In genomic region chr17:74294426-74295025, GRCm38 (mm10) we compare ENCODE assay signal across 8 mouse cellular contexts. TPM values are rescaled to one million over a fixed set of nuclear protein-coding genes. Genes with fewer than 3 reads are reported as not detected.
DNase-seq lines count a peak whose midpoint lies in the region; ATAC-seq and TF ChIP-seq lines count a peak whose summit lies in the region.

No protein-coding gene starts in this region.

- H3K9me3 ChIP-seq in heart, embryonic 12.5 days (replicated peaks), result no peaks in the 10 kb centered on the region
- no peaks in the 10 kb centered on the region for H3K9me3 ChIP-seq in kidney, postnatal 0 days (replicated peaks; ENCODE audit: low read length)
- no peaks in the 10 kb centered on the region for H3K9me3 ChIP-seq in liver, embryonic 12.5 days (replicated peaks)

- peak overlapping the region; percentile 96 for H3K9ac ChIP-seq in heart, embryonic 12.5 days
- peak overlapping the region; percentile 95 for H3K9ac ChIP-seq in kidney, postnatal 0 days (ENCODE audit: low read depth, low read length)
- H3K9ac ChIP-seq in liver, embryonic 12.5 days, result peak overlapping the region; percentile 97

- H3K27ac ChIP-seq in bone marrow macrophage, adult 2 months (ENCODE audit: insufficient read depth, low read depth, low read length), result peak overlapping the region; percentile 79
- H3K27ac ChIP-seq in heart, embryonic 12.5 days (ENCODE audit: poor library complexity, severe bottlenecking), result peak overlapping the region; percentile 98
- peak overlapping the region; percentile 98 for H3K27ac ChIP-seq in kidney, postnatal 0 days
- H3K27ac ChIP-seq in liver, embryonic 12.5 days, result peak overlapping the region; percentile 95

- H3K4me3 ChIP-seq in bone marrow macrophage, adult 2 months (ENCODE audit: insufficient read depth, low read length), result peak overlapping the region; percentile 97
- H3K4me3 ChIP-seq in heart, embryonic 12.5 days, result peak overlapping the region; percentile 69
- H3K4me3 ChIP-seq in kidney, postnatal 0 days (replicated peaks; ENCODE audit: low read depth, low read length), result peak overlapping the region; percentile 92
- peak overlapping the region; percentile 96 for H3K4me3 ChIP-seq in liver, embryonic 12.5 days

- WGBS in heart, embryonic 12.5 days, result 2% methylated on average over 75 of the region's 80 CpGs
- WGBS in kidney, postnatal 0 days, result under 1% methylated on average over 74 of the region's 80 CpGs
- 2% methylated on average over 79 of the region's 80 CpGs for WGBS in liver, embryonic 12.5 days (ENCODE audit: insufficient replicate concordance)

- peaks cover 11% of the 10 kb centered on the region for H3K36me3 ChIP-seq in heart, embryonic 12.5 days
- H3K36me3 ChIP-seq in kidney, postnatal 0 days (ENCODE audit: insufficient read depth, low read length), result no peaks in the 10 kb centered on the region; the same call in 1 of the 2 replicates
- peaks cover 19% of the 10 kb centered on the region for H3K36me3 ChIP-seq in liver, embryonic 12.5 days
- no peaks in the 10 kb centered on the region; the same call in 1 of the 2 replicates for H3K36me3 ChIP-seq in splenic B cell, adult 2 months (ENCODE audit: control insufficient read depth, insufficient read depth, low read length, poor library complexity, severe bottlenecking)

- peak overlapping the region; percentile 85 for H3K4me2 ChIP-seq in heart, embryonic 12.5 days
- H3K4me2 ChIP-seq in kidney, postnatal 0 days (ENCODE audit: low read length), result peak overlapping the region; percentile 66
- peak overlapping the region; percentile 81 for H3K4me2 ChIP-seq in liver, embryonic 12.5 days

- peaks cover 18% of the 10 kb centered on the region for H3K4me1 ChIP-seq in bone marrow macrophage, adult 2 months (ENCODE audit: control insufficient read depth, insufficient read depth, low read length)
- peaks cover 26% of the 10 kb centered on the region for H3K4me1 ChIP-seq in heart, embryonic 12.5 days (replicated peaks)
- 0 out of 2 replicates have a peak, but pooled peaks cover 8% of the 10 kb centered on the region for H3K4me1 ChIP-seq in kidney, postnatal 0 days (replicated peaks; ENCODE audit: insufficient read depth, low read length)
- H3K4me1 ChIP-seq in liver, embryonic 12.5 days, result peaks cover 48% of the 10 kb centered on the region

- no peaks in the 10 kb centered on the region for H3K27me3 ChIP-seq in heart, embryonic 12.5 days (replicated peaks)
- no peaks in the 10 kb centered on the region for H3K27me3 ChIP-seq in kidney, postnatal 0 days (ENCODE audit: insufficient read depth, low read length)
- H3K27me3 ChIP-seq in liver, embryonic 12.5 days (replicated peaks), result no peaks in the 10 kb centered on the region
- H3K27me3 ChIP-seq in splenic B cell, adult 2 months (ENCODE audit: control insufficient read depth, insufficient read depth, low read length, poor library complexity, severe bottlenecking), result no peaks in the 10 kb centered on the region

- peak; percentile 66 to 67 for DNase-seq in B cell, adult 2 months
- DNase-seq in kidney, postnatal 0 days (ENCODE audit: low spot score), result peak; percentile 88
- DNase-seq in naive thymus-derived CD4-positive, alpha-beta T cell, adult 2 months (ENCODE audit: low read depth), result peak; percentile 83
- DNase-seq in splenic B cell, adult 2 months (ENCODE audit: low read depth, low spot score), result peak; percentile 79

- TF ChIP-seq POLR2A in bone marrow macrophage, adult 2 months (IDR thresholded peaks at IDR 0.05; ENCODE audit: borderline replicate concordance, low read depth, low read length), result no peak

- no peak for TF ChIP-seq CTCF in bone marrow macrophage, adult 2 months (IDR thresholded peaks at IDR 0.05; ENCODE audit: low read depth, low read length)
- no peak for TF ChIP-seq CTCF in kidney, postnatal 0 days (IDR thresholded peaks at IDR 0.05; ENCODE audit: low read depth)

- peak; percentile 83 for ATAC-seq in erythroblast, adult 5-6 weeks (replicated peaks; ENCODE audit: low FRiP score, poor library complexity, severe bottlenecking)
- peak; percentile 91 for ATAC-seq in heart, embryonic 12.5 days (ENCODE audit: insufficient number of reproducible peaks, low FRiP score)
- ATAC-seq in kidney, postnatal 0 days (replicated peaks; ENCODE audit: low FRiP score, low read depth), result peak; percentile 86
- peak; percentile 89 for ATAC-seq in liver, embryonic 12.5 days

RNA-seq across cellular contexts. Expression of gene Memo1, which starts 0.8 kb away (rescaled TPM):
- 36.6 and 38.4 TPM in 2 replicates for polyA plus RNA-seq in bone marrow macrophage, adult 2 months (2012; ENCODE audit: insufficient read depth, insufficient read length, missing spikeins)
- total RNA-seq in erythroblast, adult 5-6 weeks (2015; ENCODE audit: low replicate concordance), result 287 and 347 TPM in 2 replicates
- total RNA-seq in erythroblast, adult 5-6 weeks (2017; ENCODE audit: low replicate concordance), result 544 and 662 TPM in 2 replicates
- 66.1 and 66.9 TPM in 2 replicates for polyA plus RNA-seq in heart, embryonic 12.5 days (2016; fragmentation: Nextera tagmentation; extraction: Ambion mirVana)
- 69.3 and 71.4 TPM in 2 replicates for polyA plus RNA-seq in kidney, postnatal 0 days (2015; fragmentation: Nextera tagmentation; extraction: Ambion mirVana)
- polyA plus RNA-seq in liver, embryonic 12.5 days (2016; fragmentation: Nextera tagmentation; extraction: Ambion mirVana), result 97.7 and 98.5 TPM in 2 replicates

RNA-seq across cellular contexts. Expression of gene Dpy30, which starts 29.2 kb away (rescaled TPM):
- 60.1 and 60.9 TPM in 2 replicates for polyA plus RNA-seq in bone marrow macrophage, adult 2 months (2012; ENCODE audit: insufficient read depth, insufficient read length, missing spikeins)
- total RNA-seq in erythroblast, adult 5-6 weeks (2015; ENCODE audit: low replicate concordance), result 50.2 and 65.9 TPM in 2 replicates
- total RNA-seq in erythroblast, adult 5-6 weeks (2017; ENCODE audit: low replicate concordance), result 34.2 and 52.1 TPM in 2 replicates
- 202 and 205 TPM in 2 replicates for polyA plus RNA-seq in heart, embryonic 12.5 days (2016; fragmentation: Nextera tagmentation; extraction: Ambion mirVana)
- 268 TPM in 2 replicates for polyA plus RNA-seq in kidney, postnatal 0 days (2015; fragmentation: Nextera tagmentation; extraction: Ambion mirVana)
- polyA plus RNA-seq in liver, embryonic 12.5 days (2016; fragmentation: Nextera tagmentation; extraction: Ambion mirVana), result 204 and 209 TPM in 2 replicates

RNA-seq across cellular contexts. Expression of gene Spast, which starts 44.3 kb away (rescaled TPM):
- polyA plus RNA-seq in bone marrow macrophage, adult 2 months (2012; ENCODE audit: insufficient read depth, insufficient read length, missing spikeins), result 24.0 and 26.9 TPM in 2 replicates
- total RNA-seq in erythroblast, adult 5-6 weeks (2015; ENCODE audit: low replicate concordance), result 12.5 and 14.4 TPM in 2 replicates
- 18.1 and 21.4 TPM in 2 replicates for total RNA-seq in erythroblast, adult 5-6 weeks (2017; ENCODE audit: low replicate concordance)
- 19.1 and 20.2 TPM in 2 replicates for polyA plus RNA-seq in heart, embryonic 12.5 days (2016; fragmentation: Nextera tagmentation; extraction: Ambion mirVana)
- 12.9 and 13.9 TPM in 2 replicates for polyA plus RNA-seq in kidney, postnatal 0 days (2015; fragmentation: Nextera tagmentation; extraction: Ambion mirVana)
- polyA plus RNA-seq in liver, embryonic 12.5 days (2016; fragmentation: Nextera tagmentation; extraction: Ambion mirVana), result 10.6 and 10.7 TPM in 2 replicates

Comparison
In these comparisons a context has a peak if more than half of its experiments do, and no peak if none do; other contexts are left out.
1. Peak in every context shown above with its lines: DNase-seq, ATAC-seq, H3K4me3 ChIP-seq and H3K27ac ChIP-seq.